Mouse (Mus musculus) small intestine, adult 2 months (tissue): Measurements from ENCODE around the gene Sp110.
"Not testable (repeated sequence)": the region's sequence is repeated elsewhere in the genome, so short reads cannot be mapped to it uniquely, and the experiment has no call there.

Experiments
- CTCF ChIP-seq: fragments of 200-500 bp; IDR thresholded peaks from 2 replicates; pipeline ENCODE4 v1.5.1; 2012; ENCODE audit warnings: low read depth, mild to moderate bottlenecking, control low read depth, inconsistent platforms, low read length, moderate library complexity, mixed read lengths; ENCODE audit not compliant: insufficient replicate concordance, insufficient read length; ENCODE audit errors: extremely low read depth
- POLR2A ChIP-seq: fragments of 200-500 bp; IDR thresholded peaks from 2 replicates; pipeline ENCODE4 v1.6.1; 2012; ENCODE audit warnings: low read depth, mild to moderate bottlenecking, control low read depth, inconsistent platforms, low read length, moderate library complexity

GRCm38 (mm10) chr1:85580148-85580534 is 18.5 kb downstream of the Sp110 start:
- not testable (repeated sequence) for TF ChIP-seq CTCF, POLR2A
